ENCODE assay signal across 10 mouse cellular contexts in genomic region chr9:22136765-22137547, GRCm38 (mm10). TPM values are rescaled to one million over a fixed set of nuclear protein-coding genes. Genes with fewer than 3 reads are reported as not detected.
DNase-seq lines count a peak whose midpoint lies in the region; ATAC-seq and TF ChIP-seq lines count a peak whose summit lies in the region.
"Had no signal": no experiment of that assay in that cellular context is flagged by ENCODE, and none has a peak within 500 bp of the region (broad histone marks: within the 10 kb centered on the region; RNA-seq: fewer than 3 reads in every experiment).

No protein-coding gene starts in this region.

- peak overlapping the region; percentile 47 for H3K4me2 ChIP-seq in heart, embryonic 11.5 days
- peak overlapping the region; percentile 92 for H3K4me2 ChIP-seq in liver, embryonic 15.5 days

- peak overlapping the region; percentile 28 for H3K4me3 ChIP-seq in heart, embryonic 11.5 days (ENCODE audit: low read depth, low read length)
- H3K4me3 ChIP-seq in G1E (ENCODE audit: low read depth, low read length), result peak overlapping the region; percentile 66
- H3K4me3 ChIP-seq in embryonic facial prominence, embryonic 10.5 days, result peak overlapping the region; percentile 24
- H3K4me3 ChIP-seq in liver, embryonic 15.5 days (replicated peaks), result peak overlapping the region; percentile 66

- WGBS in heart, embryonic 11.5 days (ENCODE audit: insufficient replicate concordance), result 12% methylated on average over 23 of the region's 23 CpGs
- WGBS in embryonic facial prominence, embryonic 10.5 days, result 10% methylated on average over 23 of the region's 23 CpGs
- 30% methylated on average over 23 of the region's 23 CpGs for WGBS in liver, embryonic 15.5 days (ENCODE audit: insufficient replicate concordance)

- H3K27me3 ChIP-seq in heart, embryonic 11.5 days (ENCODE audit: control insufficient read depth, insufficient read depth, low read length), result 0 out of 2 replicates have a peak, but pooled peaks cover 3% of the 10 kb centered on the region
- H3K27me3 ChIP-seq in G1E (ENCODE audit: insufficient read depth, low read length), result no peaks in the 10 kb centered on the region
- H3K27me3 ChIP-seq in embryonic facial prominence, embryonic 10.5 days (replicated peaks; ENCODE audit: low read depth, poor library complexity, severe bottlenecking), result peaks cover 44% of the 10 kb centered on the region
- no peaks in the 10 kb centered on the region for H3K27me3 ChIP-seq in liver, embryonic 15.5 days
- H3K27me3 ChIP-seq: CH12.LX had no signal

- H3K9ac ChIP-seq in heart, embryonic 11.5 days (ENCODE audit: low read depth, low read length), result peak overlapping the region; percentile 25
- H3K9ac ChIP-seq in liver, embryonic 15.5 days, result peak overlapping the region; percentile 56

- intact Hi-C loops in heart, postnatal 14 days (cut with DNase I), result no loop called here

- H3K9me3 ChIP-seq in heart, embryonic 11.5 days (replicated peaks; ENCODE audit: control insufficient read depth, low read length), result no peaks in the 10 kb centered on the region
- peaks cover 17% of the 10 kb centered on the region for H3K9me3 ChIP-seq in G1E (replicated peaks)
- peaks cover 3% of the 10 kb centered on the region; the same call in 1 of the 2 replicates for H3K9me3 ChIP-seq in embryonic facial prominence, embryonic 10.5 days
- no peaks in the 10 kb centered on the region for H3K9me3 ChIP-seq in liver, embryonic 15.5 days (replicated peaks)

- ATAC-seq in heart, embryonic 11.5 days (replicated peaks; ENCODE audit: insufficient number of reproducible peaks, low FRiP score, low TSS enrichment), result peak; percentile 63; the same call in 1 of the 2 replicates
- ATAC-seq in G1E (ENCODE audit: extremely low read depth, insufficient number of reproducible peaks, low FRiP score, poor library complexity, severe bottlenecking), result 0 out of 2 replicates have a peak, but pooled peaks have one; percentile 37
- peak; percentile 29 for ATAC-seq in liver, embryonic 15.5 days (ENCODE audit: insufficient read depth)

- TF ChIP-seq CTCF in G1E (IDR thresholded peaks at IDR 0.05; ENCODE audit: low read depth, low read length), result no peak

- DNase-seq in heart, postnatal 14 days, result no peak
- DNase-seq in G1E (ENCODE audit: low spot score), result peak; percentile 46
- no peak for DNase-seq in embryonic facial prominence, embryonic 10.5 days (ENCODE audit: low spot score)
- no peak for DNase-seq in gastrocnemius, postnatal 10 days
- DNase-seq in layer of hippocampus, adult 11-12 months (ENCODE audit: low spot score), result no peak
- DNase-seq in spleen, postnatal 36 days (ENCODE audit: low spot score in 2 of 2), result no peak

- no peaks in the 10 kb centered on the region for H3K36me3 ChIP-seq in heart, embryonic 11.5 days (ENCODE audit: control insufficient read depth, insufficient read depth, low read length)
- no peaks in the 10 kb centered on the region for H3K36me3 ChIP-seq in G1E (replicated peaks)
- no peaks in the 10 kb centered on the region for H3K36me3 ChIP-seq in embryonic facial prominence, embryonic 10.5 days (replicated peaks)
- H3K36me3 ChIP-seq in liver, embryonic 15.5 days (replicated peaks), result peaks cover 15% of the 10 kb centered on the region

- H3K27ac ChIP-seq in heart, embryonic 11.5 days (ENCODE audit: low read depth, low read length), result peak overlapping the region; percentile 81
- H3K27ac ChIP-seq in embryonic facial prominence, embryonic 10.5 days (replicated peaks), result peak overlapping the region; percentile 59; the same call in 1 of the 2 replicates
- H3K27ac ChIP-seq in liver, embryonic 15.5 days (replicated peaks), result peak overlapping the region; percentile 90

- no peaks in the 10 kb centered on the region; the same call in 1 of the 2 replicates for H3K4me1 ChIP-seq in heart, embryonic 11.5 days (ENCODE audit: control insufficient read depth, insufficient read depth, low read length)
- peaks cover 64% of the 10 kb centered on the region for H3K4me1 ChIP-seq in G1E (ENCODE audit: insufficient read depth, low read depth, low read length)
- H3K4me1 ChIP-seq in embryonic facial prominence, embryonic 10.5 days, result peaks cover 16% of the 10 kb centered on the region
- peaks cover 62% of the 10 kb centered on the region for H3K4me1 ChIP-seq in liver, embryonic 15.5 days (replicated peaks)

RNA-seq across cellular contexts. Expression of gene Acp5, which starts 1.4 kb away (rescaled TPM):
- 51.6 and 68.9 TPM in 2 replicates for polyA plus RNA-seq in heart, embryonic 11.5 days (2014; fragmentation: Nextera tagmentation; extraction: Ambion mirVana)
- total RNA-seq in heart, postnatal 14 days (2021), result 1 to 10 TPM; 2.2 to 2.6 TPM
- total RNA-seq in G1E (2014; fragmentation: Nextera tagmentation) (17.1 and 24.2 TPM in 2 replicates), G1E (2017) (10.3 and 13.0 TPM in 2 replicates)
- 27.6 and 28.5 TPM in 2 replicates for polyA plus RNA-seq in G1E (2012)
- polyA plus RNA-seq in embryonic facial prominence, embryonic 10.5 days (2016; fragmentation: Nextera tagmentation; extraction: Ambion mirVana), result 16.6 and 17.5 TPM in 2 replicates
- polyA plus RNA-seq in liver, embryonic 15.5 days (2015; fragmentation: Nextera tagmentation; extraction: Ambion mirVana), result 221 and 246 TPM in 2 replicates
- 100 to 1,000 TPM in 1 of 2 experiments, 1 to 10 TPM in 1; 1.4 to 124 TPM for total RNA-seq in gastrocnemius, postnatal 10 days (2021)

RNA-seq across cellular contexts. Expression of gene Pigyl, which starts 19.7 kb away (rescaled TPM):
- polyA plus RNA-seq in heart, embryonic 11.5 days (2014; fragmentation: Nextera tagmentation; extraction: Ambion mirVana), result 47.0 and 47.8 TPM in 2 replicates
- total RNA-seq in heart, postnatal 14 days (2021), result 10 to 100 TPM; 42.8 to 44.2 TPM
- total RNA-seq in G1E (2014; fragmentation: Nextera tagmentation) (24.8 and 30.3 TPM in 2 replicates), G1E (2017) (34.1 and 37.6 TPM in 2 replicates)
- polyA plus RNA-seq in G1E (2012), result 85.2 and 86.5 TPM in 2 replicates
- polyA plus RNA-seq in embryonic facial prominence, embryonic 10.5 days (2016; fragmentation: Nextera tagmentation; extraction: Ambion mirVana), result 45.1 and 48.2 TPM in 2 replicates
- polyA plus RNA-seq in liver, embryonic 15.5 days (2015; fragmentation: Nextera tagmentation; extraction: Ambion mirVana), result 29.4 and 35.6 TPM in 2 replicates
- total RNA-seq in gastrocnemius, postnatal 10 days (2021), result 10 to 100 TPM; 34.4 to 34.7 TPM

RNA-seq across cellular contexts. Expression of gene Elof1, which starts 20.0 kb away (rescaled TPM):
- 132 and 134 TPM in 2 replicates for polyA plus RNA-seq in heart, embryonic 11.5 days (2014; fragmentation: Nextera tagmentation; extraction: Ambion mirVana)
- 10 to 100 TPM; 39.5 to 41.5 TPM for total RNA-seq in heart, postnatal 14 days (2021)
- 88.3 and 119 TPM in 2 replicates for total RNA-seq in G1E (2014; fragmentation: Nextera tagmentation)
- 66.7 and 86.0 TPM in 2 replicates for total RNA-seq in G1E (2017)
- polyA plus RNA-seq in G1E (2012), result 90.8 and 98.4 TPM in 2 replicates
- polyA plus RNA-seq in embryonic facial prominence, embryonic 10.5 days (2016; fragmentation: Nextera tagmentation; extraction: Ambion mirVana), result 241 and 245 TPM in 2 replicates
- 88.8 and 89.4 TPM in 2 replicates for polyA plus RNA-seq in liver, embryonic 15.5 days (2015; fragmentation: Nextera tagmentation; extraction: Ambion mirVana)
- 10 to 100 TPM; 33.4 to 39.7 TPM for total RNA-seq in gastrocnemius, postnatal 10 days (2021)

RNA-seq across cellular contexts. Expression of gene Cnn1, which starts 37.9 kb away (rescaled TPM):
- 388 and 445 TPM in 2 replicates for polyA plus RNA-seq in heart, embryonic 11.5 days (2014; fragmentation: Nextera tagmentation; extraction: Ambion mirVana)
- 1 to 10 TPM; 5.4 to 9.5 TPM for total RNA-seq in heart, postnatal 14 days (2021)
- total RNA-seq in G1E (2014; fragmentation: Nextera tagmentation) (not detected in 2 replicates), G1E (2017) (0.05 and 0.17 TPM in 2 replicates)
- polyA plus RNA-seq in G1E (2012), result not detected in 2 replicates
- polyA plus RNA-seq in embryonic facial prominence, embryonic 10.5 days (2016; fragmentation: Nextera tagmentation; extraction: Ambion mirVana), result 1.3 and 3.1 TPM in 2 replicates
- polyA plus RNA-seq in liver, embryonic 15.5 days (2015; fragmentation: Nextera tagmentation; extraction: Ambion mirVana), result 0.96 and 1.4 TPM in 2 replicates
- 1 to 10 TPM; 4.4 to 5.5 TPM for total RNA-seq in gastrocnemius, postnatal 10 days (2021)
- total RNA-seq: CH12.LX had no signal

RNA-seq across cellular contexts. Expression of gene Zfp872, which starts 50.9 kb away (rescaled TPM):
- 0.04 and 0.10 TPM in 2 replicates for polyA plus RNA-seq in heart, embryonic 11.5 days (2014; fragmentation: Nextera tagmentation; extraction: Ambion mirVana)
- total RNA-seq in heart, postnatal 14 days (2021), result under 1 TPM; 0.17 to 0.27 TPM
- total RNA-seq in G1E (2014; fragmentation: Nextera tagmentation), result not detected in 2 replicates
- total RNA-seq in G1E (2017), result 0.16 TPM in 1 of 2 replicates, not detected in the other
- polyA plus RNA-seq in G1E (2012), result not detected in 2 replicates
- 0.24 and 0.26 TPM in 2 replicates for polyA plus RNA-seq in embryonic facial prominence, embryonic 10.5 days (2016; fragmentation: Nextera tagmentation; extraction: Ambion mirVana)
- 0.02 and 0.03 TPM in 2 replicates for polyA plus RNA-seq in liver, embryonic 15.5 days (2015; fragmentation: Nextera tagmentation; extraction: Ambion mirVana)
- under 1 TPM in 1 of 2 experiments, not detected in 1; 0.29 TPM for total RNA-seq in gastrocnemius, postnatal 10 days (2021)
- total RNA-seq: CH12.LX; left cerebral cortex, adult 18-20 months had no signal
